Mouse (Mus musculus) midbrain, postnatal 0 days (tissue): Measurements from ENCODE around the gene Gm42417. TPM values are rescaled to one million over a fixed set of nuclear protein-coding genes. Genes with fewer than 3 reads are reported as not detected.

ENCODE experiments used
- ATAC-seq: fragments of 200-750 bp; cut with Nextera tagmentation; 2 replicates; pipeline ENCODE4 v1.8.0; 2017; ENCODE audit warnings: moderate number of reproducible peaks, mild to moderate bottlenecking, moderate TSS enrichment, moderate library complexity; ENCODE audit not compliant: low FRiP score
- DNase-seq: peaks from one replicate; pipeline ENCODE4 v3.0.0-alpha.2; 2015; ENCODE audit warnings: low spot score
- H3K27ac ChIP-seq: fragments of 300-500 bp; sonication (generic); 2 replicates; pipeline ENCODE4 v1.5.1; 2014; ENCODE audit warnings: low read depth, mild to moderate bottlenecking, low read length, mixed read lengths
- H3K27me3 ChIP-seq: fragments of 300-500 bp; sonication (generic); 2 replicates; pipeline ENCODE4 v1.6.1; 2014; ENCODE audit warnings: low read length, control low read depth, mixed read lengths; ENCODE audit not compliant: insufficient read depth
- H3K36me3 ChIP-seq: fragments of 300-500 bp; sonication (generic); 2 replicates; pipeline ENCODE4 v1.6.1; 2014; ENCODE audit warnings: low read length, control low read depth, mixed read lengths; ENCODE audit not compliant: insufficient read depth
- H3K4me1 ChIP-seq: fragments of 300-500 bp; sonication (generic); 2 replicates; pipeline ENCODE4 v1.6.1; 2014; ENCODE audit warnings: mild to moderate bottlenecking, control low read depth, antibody characterized with exemption, low read length, mixed read lengths; ENCODE audit not compliant: insufficient read depth
- H3K4me2 ChIP-seq: fragments of 300-500 bp; sonication (generic); 2 replicates; pipeline ENCODE4 v1.6.1; 2014; ENCODE audit warnings: low read depth, mild to moderate bottlenecking, low read length, mixed read lengths; ENCODE audit not compliant: poor library complexity, severe bottlenecking
- H3K4me3 ChIP-seq: fragments of 300-500 bp; sonication (generic); 2 replicates; pipeline ENCODE4 v1.5.1; 2014; ENCODE audit warnings: low read depth, mild to moderate bottlenecking, low read length, moderate library complexity
- H3K9ac ChIP-seq: fragments of 300-500 bp; sonication (generic); replicated peaks from 2 replicates; pipeline ENCODE4 v1.6.1; 2014; ENCODE audit warnings: mild to moderate bottlenecking, low read length, moderate library complexity, mixed read lengths; ENCODE audit not compliant: poor library complexity, severe bottlenecking
- H3K9me3 ChIP-seq: fragments of 300-500 bp; sonication (generic); 2 replicates; pipeline ENCODE4 v1.6.1; 2016; ENCODE audit warnings: low read length, control low read depth
- CTCF ChIP-seq: IDR thresholded peaks from 2 replicates; pipeline ENCODE4 v1.5.1; 2016; ENCODE audit warnings: antibody characterized with exemption, mild to moderate bottlenecking
- WGBS: fragments of 180-500 bp; shearing (Covaris S2); extraction: QIAGEN DNeasy Blood & Tissue Kit; methylation state at CpG from one replicate; pipeline ENCODE4 v1.1.7; 2014; 5-methylcytosine and 5-hydroxymethylcytosine counted together
- polyA plus RNA-seq: library from polyadenylated mRNA; unstranded; fragments of >200 nt; fragmentation: Nextera tagmentation; extraction: Ambion mirVana; gene quantifications from 2 replicates; pipeline ENCODE4 v1.2.1, GENCODE M21; 2015
- total RNA-seq: library from RNA; depleted of rRNA; stranded (reverse); fragments of >200 nt; gene quantifications from 2 replicates; pipeline ENCODE4 v1.2.3, GENCODE M21; 2014

Gene Gm42417
- total and polyA plus RNA-seq, 2 experiments from 2014 or later: 0.42 TPM; not detected in 1

GRCm38 (mm10) chr1:36518259-36518658 lies 21.0 kb downstream of the Gm42417 start:
- H3K9me3 ChIP-seq: no peaks in the 10 kb centered on the region
- no peak overlapping the region for H3K4me3 ChIP-seq
- H3K4me2 ChIP-seq: no peak overlapping the region
- H3K9ac ChIP-seq: no peak overlapping the region
- H3K36me3 ChIP-seq: peaks cover 29% of the 10 kb centered on the region
- WGBS: 87% methylated on average over 3 of the region's 3 CpGs
- ATAC-seq: no peak
- no peak for DNase-seq
- no peak for TF ChIP-seq CTCF
- no peak overlapping the region for H3K27ac ChIP-seq
- no peaks in the 10 kb centered on the region for H3K27me3 ChIP-seq
- H3K4me1 ChIP-seq: peaks cover 14% of the 10 kb centered on the region

- Histone ChIP-seq H3K9ac (no peak overlapping the region), H3K27ac (no peak overlapping the region)
- no peak for ATAC-seq
Measured at GRCm38 (mm10) chr1:36513718-36514117, 25.5 kb downstream of the Gm42417 start.

GRCm38 (mm10) chr1:36513310-36513709 lies 25.9 kb downstream of the Gm42417 start:
- Histone ChIP-seq H3K9ac (peak overlapping the region; percentile 76), H3K36me3 (peaks cover 3% of the 10 kb centered on the region; the same call in 1 of the 2 replicates), H3K4me1 (peaks cover 15% of the 10 kb centered on the region), H3K9me3 (no peaks in the 10 kb centered on the region), H3K4me3 (peak overlapping the region; percentile 91), H3K4me2 (peak overlapping the region; percentile 82), H3K27me3 (no peaks in the 10 kb centered on the region), H3K27ac (no peak overlapping the region; the same call in 1 of the 2 replicates)
- ATAC-seq (no peak), DNase-seq (peak; percentile 68)
- no peak for TF ChIP-seq CTCF
- 0% methylated on average over 1 of the region's 1 CpGs for WGBS

More at GRCm38 (mm10) chr1:36513718-36514117, 25.5 kb downstream of the Gm42417 start:
- Histone ChIP-seq H3K4me2 (peak overlapping the region; percentile 82), H3K36me3 (peaks cover 3% of the 10 kb centered on the region; the same call in 1 of the 2 replicates), H3K4me3 (peak overlapping the region; percentile 91), H3K27me3 (no peaks in the 10 kb centered on the region), H3K9me3 (no peaks in the 10 kb centered on the region), H3K4me1 (peaks cover 15% of the 10 kb centered on the region)
- WGBS: 33% methylated on average over 2 of the region's 2 CpGs
- peak; percentile 59 for DNase-seq
- TF ChIP-seq CTCF: peak; percentile 69

GRCm38 (mm10) chr1:36512966-36513280 lies 26.3 kb downstream of the Gm42417 start:
- Histone ChIP-seq H3K36me3 (peaks cover 4% of the 10 kb centered on the region; the same call in 1 of the 2 replicates), H3K9me3 (no peaks in the 10 kb centered on the region), H3K4me1 (peaks cover 15% of the 10 kb centered on the region), H3K4me3 (peak overlapping the region; percentile 91), H3K27ac (peak overlapping the region; percentile 93), H3K9ac (peak overlapping the region; percentile 76), H3K4me2 (peak overlapping the region; percentile 82), H3K27me3 (no peaks in the 10 kb centered on the region)
- ATAC-seq (no peak), DNase-seq (no peak)
- no peak for TF ChIP-seq CTCF
- WGBS: under 1% methylated on average over 16 of the region's 16 CpGs

GRCm38 (mm10) chr1:36512089-36512965 lies 26.9 kb downstream of the Gm42417 start:
- WGBS: under 1% methylated on average over 96 of the region's 126 CpGs
- no peaks in the 10 kb centered on the region for H3K27me3 ChIP-seq
- H3K9ac ChIP-seq: peak overlapping the region; percentile 76
- no peaks in the 10 kb centered on the region for H3K9me3 ChIP-seq
- H3K36me3 ChIP-seq: peaks cover 7% of the 10 kb centered on the region; the same call in 1 of the 2 replicates
- H3K27ac ChIP-seq: peak overlapping the region; percentile 93
- ATAC-seq (peak; percentile 82), DNase-seq (peak; percentile 62)
- peaks cover 15% of the 10 kb centered on the region for H3K4me1 ChIP-seq
- peak overlapping the region; percentile 91 for H3K4me3 ChIP-seq
- TF ChIP-seq CTCF: no peak
- H3K4me2 ChIP-seq: peak overlapping the region; percentile 82
